8 mouse cellular contexts compared by ENCODE assay signal in the genomic region with DNA sequence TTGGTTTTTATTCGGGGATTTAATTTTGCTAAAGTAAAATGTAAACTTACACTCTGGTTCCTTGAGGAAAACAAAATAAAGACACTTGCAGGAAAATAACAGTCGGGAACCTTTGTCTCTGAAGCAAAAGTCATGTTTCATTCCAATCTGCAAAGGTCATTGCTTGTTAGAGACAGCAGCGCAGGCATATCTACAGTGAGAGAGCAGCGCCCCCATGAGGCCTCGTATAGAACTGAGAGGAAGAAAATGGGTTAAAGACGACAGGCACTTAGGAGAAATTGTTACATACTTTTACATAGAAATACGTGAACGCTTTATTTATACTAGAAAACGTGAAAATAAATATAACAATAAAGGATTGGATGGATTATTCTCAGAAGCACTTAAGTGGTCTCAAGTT.
DNase-seq lines count a peak whose midpoint lies in the region; ATAC-seq lines count a peak whose summit lies in the region.

No protein-coding gene starts in this region.

- H3K4me1 ChIP-seq in heart, embryonic 12.5 days (replicated peaks) = no peaks in the 10 kb centered on the region
- H3K4me1 ChIP-seq in embryonic facial prominence, embryonic 14.5 days (ENCODE audit: control insufficient read depth, insufficient read depth, low read length) = no peaks in the 10 kb centered on the region

- H3K4me3 ChIP-seq in heart, embryonic 12.5 days = no peak overlapping the region
- no peak overlapping the region for H3K4me3 ChIP-seq in embryonic facial prominence, embryonic 14.5 days (ENCODE audit: low read depth, low read length)

- no peaks in the 10 kb centered on the region for H3K9me3 ChIP-seq in heart, embryonic 12.5 days (replicated peaks)
- no peaks in the 10 kb centered on the region for H3K9me3 ChIP-seq in embryonic facial prominence, embryonic 14.5 days (ENCODE audit: control insufficient read depth, low read length)

- no peak overlapping the region for H3K9ac ChIP-seq in heart, embryonic 12.5 days
- no peak overlapping the region for H3K9ac ChIP-seq in embryonic facial prominence, embryonic 14.5 days (ENCODE audit: low read depth, low read length)

- H3K36me3 ChIP-seq in heart, embryonic 12.5 days = no peaks in the 10 kb centered on the region
- no peaks in the 10 kb centered on the region for H3K36me3 ChIP-seq in embryonic facial prominence, embryonic 14.5 days (ENCODE audit: control insufficient read depth, insufficient read depth, low read length)

- H3K4me2 ChIP-seq in heart, embryonic 12.5 days = no peak overlapping the region
- no peak overlapping the region for H3K4me2 ChIP-seq in embryonic facial prominence, embryonic 14.5 days (ENCODE audit: low read depth, low read length)

- H3K27ac ChIP-seq in heart, embryonic 12.5 days (ENCODE audit: poor library complexity, severe bottlenecking) = no peak overlapping the region
- no peak overlapping the region for H3K27ac ChIP-seq in embryonic facial prominence, embryonic 14.5 days (replicated peaks; ENCODE audit: low read depth, low read length)

- no peaks in the 10 kb centered on the region for H3K27me3 ChIP-seq in heart, embryonic 12.5 days (replicated peaks)
- no peaks in the 10 kb centered on the region for H3K27me3 ChIP-seq in embryonic facial prominence, embryonic 14.5 days (replicated peaks; ENCODE audit: control insufficient read depth, insufficient read depth, low read length)

- ATAC-seq in heart, embryonic 12.5 days (ENCODE audit: insufficient number of reproducible peaks, low FRiP score) = no peak
- no peak for ATAC-seq in embryonic facial prominence, embryonic 14.5 days (ENCODE audit: low read depth)
- ATAC-seq in monocyte, adult 5-6 weeks (replicated peaks; ENCODE audit: insufficient number of reproducible peaks, low FRiP score, low TSS enrichment, poor library complexity, severe bottlenecking) = no peak

- WGBS in heart, embryonic 12.5 days = 19% methylated on average over 9 of the region's 9 CpGs
- 19% methylated on average over 9 of the region's 9 CpGs for WGBS in embryonic facial prominence, embryonic 14.5 days

- peak; percentile 1 to 18 for DNase-seq in heart, adult 9 months (ENCODE audit: low spot score in 2 of 2)
- DNase-seq in 3T3-L1 (ENCODE audit: low read depth, low spot score) = peak; percentile 84
- DNase-seq in adrenal gland, postnatal 10 days = peak; percentile 45
- DNase-seq in embryonic facial prominence, embryonic 14.5 days (ENCODE audit: low spot score) = peak; percentile 67
- DNase-seq in layer of hippocampus, adult 11-12 months (ENCODE audit: low spot score) = peak; percentile 21
- peak; percentile 59 for DNase-seq in retina, postnatal 1 day

Comparison
In these comparisons a context has a peak if more than half of its experiments do, and no peak if none do; other contexts are left out.
1. DNase-seq: peak in every context shown above with its lines; median percentile 84 in 3T3-L1; 67 in embryonic facial prominence, embryonic 14.5 days; 59 in retina, postnatal 1 day; 45 in adrenal gland, postnatal 10 days; 21 in layer of hippocampus, adult 11-12 months; 10 in heart, adult 9 months.